Mouse (Mus musculus): ENCODE measurements around the gene Gm11020.

Gm11020 gene

GRCm38 (mm10) chr8:104341678-104342077 lies 20.3 kb downstream of the Gm11020 start:
- no peak for DNase-seq (ENCODE audit: inconsistent age in 2 of 2, low spot score in 1 of 2)

GRCm38 (mm10) chr8:104342426-104342825 lies 21.1 kb downstream of the Gm11020 start:
- DNase-seq (ENCODE audit: inconsistent age in 2 of 2, low spot score in 1 of 2), result no peak

GRCm38 (mm10) chr8:104343957-104344356 lies 22.6 kb downstream of the Gm11020 start:
- peak; percentile 89 to 95 for DNase-seq (ENCODE audit: inconsistent age in 2 of 2, low spot score in 1 of 2)

- DNase-seq (ENCODE audit: inconsistent age in 2 of 2, low spot score in 1 of 2), result peak in 1 of 2 experiments; percentile 43
Observed at GRCm38 (mm10) chr8:104344622-104345021, 23.3 kb downstream of the Gm11020 start.

GRCm38 (mm10) chr8:104346706-104347105 lies 25.3 kb downstream of the Gm11020 start:
- DNase-seq (ENCODE audit: inconsistent age in 2 of 2, low spot score in 1 of 2), result peak; percentile 39 to 62

GRCm38 (mm10) chr8:104348971-104349370 lies 27.6 kb downstream of the Gm11020 start:
- DNase-seq (ENCODE audit: inconsistent age in 2 of 2, low spot score in 1 of 2), result no peak

- no peak for DNase-seq (ENCODE audit: inconsistent age in 2 of 2, low spot score in 1 of 2)
Observed at GRCm38 (mm10) chr8:104350047-104350446, 28.7 kb downstream of the Gm11020 start.

GRCm38 (mm10) chr8:104353186-104353585 lies 31.8 kb downstream of the Gm11020 start:
- no peak for DNase-seq (ENCODE audit: inconsistent age in 2 of 2, low spot score in 1 of 2)

GRCm38 (mm10) chr8:104354504-104354903 lies 33.1 kb downstream of the Gm11020 start:
- no peak for DNase-seq (ENCODE audit: inconsistent age in 2 of 2, low spot score in 1 of 2)

- DNase-seq (ENCODE audit: inconsistent age in 2 of 2, low spot score in 1 of 2), result no peak
Observed at GRCm38 (mm10) chr8:104358637-104359036, 37.3 kb downstream of the Gm11020 start.

- DNase-seq (ENCODE audit: inconsistent age in 2 of 2, low spot score in 1 of 2), result no peak
Observed at GRCm38 (mm10) chr8:104359778-104360456, 38.5 kb downstream of the Gm11020 start.

- DNase-seq (ENCODE audit: inconsistent age in 2 of 2, low spot score in 1 of 2), result no peak
Observed at GRCm38 (mm10) chr8:104365695-104366094, 44.3 kb downstream of the Gm11020 start.

GRCm38 (mm10) chr8:104367398-104367797 lies 46.0 kb downstream of the Gm11020 start:
- DNase-seq (ENCODE audit: inconsistent age in 2 of 2, low spot score in 1 of 2), result no peak

GRCm38 (mm10) chr8:104369591-104369990 lies 48.2 kb downstream of the Gm11020 start:
- no peak for DNase-seq (ENCODE audit: inconsistent age in 2 of 2, low spot score in 1 of 2)

- DNase-seq (ENCODE audit: inconsistent age in 2 of 2, low spot score in 1 of 2), result peak; percentile 45 to 80
Observed at GRCm38 (mm10) chr8:104370071-104370470, 48.7 kb downstream of the Gm11020 start.

- DNase-seq (ENCODE audit: inconsistent age in 2 of 2, low spot score in 1 of 2), result peak; percentile 23 to 71
Observed at GRCm38 (mm10) chr8:104371121-104371520, 49.8 kb downstream of the Gm11020 start.
